Mouse (Mus musculus) retina, embryonic 14.5 days (tissue): Measurements from ENCODE around the gene Shisa9.

Experiments
- DNase-seq: peaks from one replicate; pipeline ENCODE4 v3.0.0-alpha.2; 2015; ENCODE audit warnings: low spot score

Gene Shisa9

GRCm38 (mm10) chr16:12197611-12198010 is 213.7 kb downstream of the Shisa9 start:
- DNase-seq = no peak

GRCm38 (mm10) chr16:12201216-12201615 is 217.3 kb downstream of the Shisa9 start:
- DNase-seq = peak; percentile 67

- no peak for DNase-seq
Measured at GRCm38 (mm10) chr16:12202151-12202550, 218.2 kb downstream of the Shisa9 start.

GRCm38 (mm10) chr16:12203055-12203454 is 219.1 kb downstream of the Shisa9 start:
- DNase-seq = no peak

- DNase-seq = no peak
Measured at GRCm38 (mm10) chr16:12204423-12204822, 220.5 kb downstream of the Shisa9 start.

GRCm38 (mm10) chr16:12206421-12206950 is 222.6 kb downstream of the Shisa9 start:
- no peak for DNase-seq

GRCm38 (mm10) chr16:12206951-12207350 is 223.0 kb downstream of the Shisa9 start:
- DNase-seq = no peak

- no peak for DNase-seq
Measured at GRCm38 (mm10) chr16:12209355-12209754, 225.4 kb downstream of the Shisa9 start.

GRCm38 (mm10) chr16:12209819-12210218 is 225.9 kb downstream of the Shisa9 start:
- no peak for DNase-seq

GRCm38 (mm10) chr16:12214018-12214417 is 230.1 kb downstream of the Shisa9 start:
- DNase-seq = no peak

GRCm38 (mm10) chr16:12217289-12218150 is 233.6 kb downstream of the Shisa9 start:
- DNase-seq = no peak

GRCm38 (mm10) chr16:12218151-12218532 is 234.2 kb downstream of the Shisa9 start:
- no peak for DNase-seq

- no peak for DNase-seq
Measured at GRCm38 (mm10) chr16:12219821-12220220, 235.9 kb downstream of the Shisa9 start.

GRCm38 (mm10) chr16:12223537-12223936 is 239.6 kb downstream of the Shisa9 start:
- no peak for DNase-seq

GRCm38 (mm10) chr16:12226937-12227336 is 243.0 kb downstream of the Shisa9 start:
- no peak for DNase-seq

GRCm38 (mm10) chr16:12233288-12233687 is 249.4 kb downstream of the Shisa9 start:
- no peak for DNase-seq

GRCm38 (mm10) chr16:12234289-12234688 is 250.4 kb downstream of the Shisa9 start:
- DNase-seq = no peak

GRCm38 (mm10) chr16:12238611-12239010 is 254.7 kb downstream of the Shisa9 start:
- no peak for DNase-seq

- no peak for DNase-seq
Measured at GRCm38 (mm10) chr16:12259361-12259760, 275.4 kb downstream of the Shisa9 start.

GRCm38 (mm10) chr16:12265828-12266227 is 281.9 kb downstream of the Shisa9 start:
- DNase-seq = no peak

- no peak for DNase-seq
Measured at GRCm38 (mm10) chr16:12300523-12300922, 316.6 kb downstream of the Shisa9 start.

GRCm38 (mm10) chr16:12303420-12303819 is 319.5 kb downstream of the Shisa9 start:
- DNase-seq = no peak

- DNase-seq = peak; percentile 5
Measured at GRCm38 (mm10) chr16:12307318-12307965, 323.5 kb downstream of the Shisa9 start.
